Mouse (Mus musculus) hindbrain, embryonic 16.5 days (tissue): ENCODE data around the gene Usp19. TPM values are rescaled to one million over a fixed set of nuclear protein-coding genes. Genes with fewer than 3 reads are reported as not detected.

Experiments used
- ATAC-seq: fragments of 200-750 bp; cut with Nextera tagmentation; 2 replicates; pipeline ENCODE4 v1.8.0; 2017; ENCODE audit warnings: moderate TSS enrichment, moderate library complexity
- H3K27ac ChIP-seq: fragments of 300-500 bp; sonication (generic); 2 replicates; pipeline ENCODE4 v1.5.1; 2014; ENCODE audit warnings: low read depth, mild to moderate bottlenecking, control low read depth, low read length, moderate library complexity
- H3K27me3 ChIP-seq: fragments of 300-500 bp; sonication (generic); replicated peaks from 2 replicates; pipeline ENCODE4 v1.6.1; 2014; ENCODE audit warnings: low read length; ENCODE audit not compliant: control insufficient read depth, insufficient read depth
- H3K36me3 ChIP-seq: fragments of 300-500 bp; sonication (generic); 2 replicates; pipeline ENCODE4 v1.6.1; 2014; ENCODE audit warnings: mild to moderate bottlenecking, low read length, moderate library complexity, mixed read lengths; ENCODE audit not compliant: control insufficient read depth, insufficient read depth
- H3K4me1 ChIP-seq: fragments of 300-500 bp; sonication (generic); 2 replicates; pipeline ENCODE4 v1.6.1; 2014; ENCODE audit warnings: low read depth, low read length; ENCODE audit not compliant: control insufficient read depth, insufficient read depth
- H3K4me2 ChIP-seq: fragments of 300-500 bp; sonication (generic); 2 replicates; pipeline ENCODE4 v1.6.1; 2014; ENCODE audit warnings: mild to moderate bottlenecking, low read length, control low read depth, moderate library complexity
- H3K4me3 ChIP-seq: fragments of 300-500 bp; sonication (generic); 2 replicates; pipeline ENCODE4 v1.5.1; 2014; ENCODE audit warnings: mild to moderate bottlenecking, low read length, control low read depth, moderate library complexity
- H3K9ac ChIP-seq: fragments of 300-500 bp; sonication (generic); 2 replicates; pipeline ENCODE4 v1.6.1; 2014; ENCODE audit warnings: low read depth, mild to moderate bottlenecking, control low read depth, low read length, moderate library complexity
- H3K9me3 ChIP-seq: fragments of 300-500 bp; sonication (generic); 2 replicates; pipeline ENCODE4 v1.6.1; 2014; ENCODE audit warnings: mild to moderate bottlenecking, low read length, moderate library complexity; ENCODE audit not compliant: control insufficient read depth
- WGBS: fragments of 180-500 bp; shearing (Covaris S2); extraction: QIAGEN DNeasy Blood & Tissue Kit; methylation state at CpG from one replicate; pipeline ENCODE4 v1.1.7; 2014; 5-methylcytosine and 5-hydroxymethylcytosine counted together
- polyA plus RNA-seq: library from polyadenylated mRNA; unstranded; fragments of >200 nt; fragmentation: Nextera tagmentation; extraction: Ambion mirVana; gene quantifications from 2 replicates; pipeline ENCODE4 v1.2.1, GENCODE M21; 2015

Gene Usp19
- polyA plus RNA-seq, 1 experiment from 2014 or later = 56.3 TPM

DNA sequence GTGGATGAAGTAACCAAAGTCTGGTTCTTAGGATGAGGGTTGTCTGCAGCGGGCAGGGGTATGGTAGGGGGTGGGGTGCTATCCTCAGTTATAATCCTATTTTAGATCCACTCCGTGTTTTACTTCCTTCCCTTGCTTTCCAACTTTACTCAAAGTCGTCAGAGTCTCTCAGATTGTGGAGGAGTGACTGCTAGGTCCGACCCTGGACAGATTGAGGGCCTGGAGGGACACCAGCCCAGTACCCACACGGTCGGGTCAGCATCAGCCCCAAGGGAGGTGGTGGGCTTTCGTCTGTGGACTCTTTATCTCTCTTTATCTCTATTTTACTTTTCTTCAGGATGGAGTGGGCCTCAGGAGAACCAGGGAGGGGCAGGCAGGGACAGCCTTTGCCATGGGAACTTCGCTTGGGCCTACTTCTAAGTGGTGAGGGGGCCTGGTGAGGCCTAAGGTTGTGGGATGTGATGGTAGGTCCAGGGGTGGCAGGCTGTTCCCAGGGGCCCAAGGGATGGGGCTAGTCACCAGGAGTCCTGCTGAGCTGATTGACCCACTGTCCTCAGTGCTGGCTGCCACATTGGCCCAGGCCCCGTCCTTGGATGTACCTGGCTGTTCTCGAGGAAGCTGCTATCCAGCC, 10.6 kb upstream of the Usp19 start, which contains the start of gene Lamb2:
TSS of gene Lamb2 (plus strand) at position 16 of the 631 bp plus-strand sequence.
- ATAC-seq = peak; percentile 60; the same call in 1 of the 2 replicates
- peak within 1 kb of the TSS; percentile 60 for H3K9ac ChIP-seq
- peak within 1 kb of the TSS; percentile 62 for H3K4me2 ChIP-seq
- no peaks in the 10 kb centered on the region for H3K27me3 ChIP-seq
- no peaks in the 10 kb centered on the region for H3K36me3 ChIP-seq
- H3K4me1 ChIP-seq = peaks cover 16% of the 10 kb centered on the region
- H3K9me3 ChIP-seq = no peaks in the 10 kb centered on the region
- 9% methylated on average over 10 of the region's 10 CpGs for WGBS
- peak within 1 kb of the TSS; percentile 51; the same call in 1 of the 2 replicates for H3K27ac ChIP-seq
- H3K4me3 ChIP-seq = peak within 1 kb of the TSS; percentile 44

DNA sequence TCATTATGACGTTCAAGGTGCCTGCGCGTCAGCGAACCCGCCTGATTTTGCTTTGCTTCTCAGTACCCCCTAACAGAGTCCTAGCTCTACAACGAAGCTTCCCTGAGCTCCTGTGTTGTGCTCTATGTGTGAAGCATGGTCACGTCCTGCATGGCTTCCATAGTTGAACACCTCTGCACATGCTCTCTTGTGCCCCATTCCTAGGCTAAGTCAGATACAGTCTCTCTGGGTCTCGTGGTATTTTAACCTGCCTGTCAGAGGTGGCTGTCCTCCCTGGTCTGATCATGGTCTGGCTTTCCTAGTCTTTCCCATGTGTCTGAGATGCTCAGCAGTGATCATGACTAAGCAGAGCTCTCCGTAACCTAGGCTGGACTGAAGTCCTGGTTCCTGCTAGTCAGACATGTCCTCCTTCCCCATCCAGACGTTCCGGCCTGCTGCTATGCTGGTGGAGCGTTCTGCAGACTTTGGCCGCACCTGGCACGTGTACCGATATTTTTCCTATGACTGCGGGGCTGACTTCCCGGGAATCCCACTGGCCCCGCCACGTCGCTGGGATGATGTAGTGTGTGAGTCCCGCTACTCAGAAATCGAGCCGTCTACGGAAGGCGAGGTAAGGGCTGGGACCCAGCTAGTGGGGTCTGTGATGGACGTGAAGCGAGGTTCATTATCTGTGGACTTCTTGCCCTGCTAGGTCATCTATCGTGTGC, 9.4 kb upstream of the Usp19 start:
- H3K36me3 ChIP-seq = no peaks in the 10 kb centered on the region
- H3K4me2 ChIP-seq = no peak overlapping the region
- H3K9ac ChIP-seq = no peak overlapping the region
- no peaks in the 10 kb centered on the region for H3K9me3 ChIP-seq
- no peak for ATAC-seq
- H3K4me3 ChIP-seq = no peak overlapping the region
- no peaks in the 10 kb centered on the region for H3K27me3 ChIP-seq
- 94% methylated on average over 28 of the region's 28 CpGs for WGBS
- H3K4me1 ChIP-seq = peaks cover 16% of the 10 kb centered on the region
- H3K27ac ChIP-seq = no peak overlapping the region

- H3K9ac ChIP-seq = no peak overlapping the region
- H3K9me3 ChIP-seq = no peaks in the 10 kb centered on the region
- no peak overlapping the region for H3K4me2 ChIP-seq
- no peak overlapping the region for H3K27ac ChIP-seq
- no peaks in the 10 kb centered on the region for H3K27me3 ChIP-seq
- WGBS = 90% methylated on average over 19 of the region's 19 CpGs
- H3K4me3 ChIP-seq = no peak overlapping the region
- H3K4me1 ChIP-seq = peaks cover 16% of the 10 kb centered on the region
- no peak for ATAC-seq
- H3K36me3 ChIP-seq = no peaks in the 10 kb centered on the region
These were observed 8.7 kb upstream of the Usp19 start for GRCm38 (mm10) chr9:108481520-108482210.

- ATAC-seq = no peak
- Histone ChIP-seq H3K9me3 (no peaks in the 10 kb centered on the region), H3K4me2 (no peak overlapping the region), H3K9ac (no peak overlapping the region), H3K36me3 (no peaks in the 10 kb centered on the region), H3K4me1 (peaks cover 16% of the 10 kb centered on the region), H3K27me3 (no peaks in the 10 kb centered on the region), H3K4me3 (no peak overlapping the region), H3K27ac (no peak overlapping the region)
- 95% methylated on average over 18 of the region's 18 CpGs for WGBS
These were observed 7.2 kb upstream of the Usp19 start for GRCm38 (mm10) chr9:108483051-108483790.

DNA sequence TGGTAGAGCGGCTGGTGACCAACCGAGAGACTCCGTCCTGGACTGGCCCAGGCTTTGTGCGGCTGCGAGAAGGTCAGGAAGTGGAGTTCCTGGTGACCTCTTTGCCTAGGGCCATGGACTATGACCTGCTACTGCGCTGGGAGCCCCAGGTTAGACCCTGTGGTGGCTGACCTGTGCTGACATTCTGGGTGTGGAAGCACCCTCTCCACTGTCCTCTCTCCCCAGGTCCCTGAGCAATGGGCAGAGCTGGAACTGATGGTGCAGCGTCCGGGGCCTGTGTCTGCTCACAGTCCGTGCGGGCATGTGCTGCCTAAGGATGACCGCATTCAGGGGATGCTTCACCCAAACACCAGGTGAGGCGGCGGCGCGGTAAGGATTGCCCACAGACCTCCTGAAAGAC, 6.4 kb upstream of the Usp19 start:
- 96% methylated on average over 15 of the region's 15 CpGs for WGBS
- no peaks in the 10 kb centered on the region for H3K27me3 ChIP-seq

DNA sequence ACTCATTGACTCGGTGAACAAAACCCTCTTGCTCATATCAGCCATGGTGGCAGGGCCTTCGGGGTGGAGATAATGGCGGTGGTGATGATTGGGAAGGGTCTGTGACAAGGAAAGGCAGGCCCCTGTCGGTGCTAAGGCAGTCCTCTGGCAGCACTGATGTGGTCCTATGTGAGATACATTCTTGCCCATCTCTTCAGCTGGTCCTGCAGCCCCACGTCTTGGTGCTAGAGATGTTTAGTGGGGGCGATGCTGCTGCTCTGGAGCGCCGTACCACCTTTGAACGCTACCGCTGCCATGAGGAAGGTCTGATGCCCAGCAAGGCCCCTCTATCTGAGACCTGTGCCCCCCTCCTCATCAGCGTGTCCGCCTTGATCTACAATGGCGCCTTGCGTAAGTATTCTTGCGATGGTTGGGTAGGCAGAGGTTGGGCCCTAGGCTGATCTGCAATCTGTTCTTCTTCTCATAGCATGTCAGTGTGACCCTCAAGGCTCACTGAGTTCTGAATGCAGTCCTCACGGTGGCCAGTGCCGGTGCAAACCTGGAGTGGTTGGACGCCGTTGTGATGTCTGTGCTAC, 5.0 kb upstream of the Usp19 start:
- H3K27ac ChIP-seq = no peak overlapping the region
- H3K27me3 ChIP-seq = no peaks in the 10 kb centered on the region
- H3K36me3 ChIP-seq = no peaks in the 10 kb centered on the region
- no peak overlapping the region for H3K4me3 ChIP-seq
- WGBS = 95% methylated on average over 19 of the region's 19 CpGs
- peaks cover 6% of the 10 kb centered on the region; the same call in 1 of the 2 replicates for H3K4me1 ChIP-seq
- H3K4me2 ChIP-seq = no peak overlapping the region
- no peak for ATAC-seq
- no peaks in the 10 kb centered on the region for H3K9me3 ChIP-seq
- no peak overlapping the region for H3K9ac ChIP-seq

More for the DNA sequence above, 6.4 kb upstream of the Usp19 start:
- Histone ChIP-seq H3K9ac (no peak overlapping the region), H3K4me2 (no peak overlapping the region), H3K36me3 (no peaks in the 10 kb centered on the region), H3K4me3 (no peak overlapping the region), H3K4me1 (peaks cover 10% of the 10 kb centered on the region), H3K27ac (no peak overlapping the region), H3K9me3 (no peaks in the 10 kb centered on the region)
- ATAC-seq = no peak

DNA sequence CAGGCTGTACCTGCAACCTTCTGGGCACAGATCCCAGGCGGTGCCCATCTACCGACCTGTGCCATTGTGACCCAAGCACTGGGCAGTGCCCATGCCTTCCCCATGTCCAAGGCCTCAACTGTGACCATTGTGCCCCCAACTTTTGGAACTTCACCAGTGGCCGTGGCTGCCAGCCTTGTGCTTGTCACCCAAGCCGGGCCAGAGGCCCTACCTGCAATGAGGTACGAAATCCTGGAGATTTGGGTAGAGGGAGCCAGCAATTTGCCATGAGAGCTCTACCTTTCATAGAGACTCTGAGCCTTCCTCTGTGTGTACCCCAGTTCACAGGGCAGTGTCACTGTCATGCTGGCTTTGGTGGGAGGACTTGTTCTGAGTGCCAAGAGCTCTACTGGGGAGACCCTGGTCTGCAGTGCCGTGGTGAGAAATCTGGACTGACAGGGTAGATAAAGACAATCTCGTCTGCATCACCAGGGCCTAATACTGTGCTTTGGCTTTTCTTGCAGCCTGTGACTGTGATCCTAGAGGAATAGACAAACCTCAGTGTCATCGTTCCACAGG, 3.4 kb upstream of the Usp19 start:
- Histone ChIP-seq H3K27me3 (no peaks in the 10 kb centered on the region), H3K9ac (no peak overlapping the region), H3K4me2 (no peak overlapping the region), H3K36me3 (no peaks in the 10 kb centered on the region), H3K4me3 (no peak overlapping the region), H3K27ac (no peak overlapping the region), H3K9me3 (no peaks in the 10 kb centered on the region), H3K4me1 (peaks cover 14% of the 10 kb centered on the region)
- 93% methylated on average over 8 of the region's 8 CpGs for WGBS
- no peak for ATAC-seq

DNA sequence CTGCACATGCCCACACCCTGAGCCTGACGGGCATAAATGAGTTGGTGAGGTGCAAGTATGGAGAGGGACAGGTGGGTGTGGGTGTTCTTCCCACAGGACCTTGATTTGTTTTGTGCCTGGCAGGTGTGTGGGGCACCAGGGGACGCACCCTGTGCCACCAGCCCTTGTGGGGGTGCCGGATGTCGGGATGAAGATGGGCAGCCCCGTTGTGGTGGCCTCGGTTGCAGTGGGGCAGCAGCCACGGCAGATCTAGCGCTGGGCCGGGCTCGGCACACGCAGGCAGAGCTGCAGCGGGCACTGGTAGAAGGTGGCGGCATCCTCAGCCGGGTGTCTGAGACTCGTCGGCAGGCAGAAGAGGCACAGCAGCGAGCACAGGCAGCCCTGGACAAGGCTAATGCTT, 2.0 kb upstream of the Usp19 start:
- no peak for ATAC-seq

More for the DNA sequence above, 2.0 kb upstream of the Usp19 start:
- Histone ChIP-seq H3K36me3 (peaks cover 9% of the 10 kb centered on the region), H3K9ac (no peak overlapping the region), H3K4me3 (no peak overlapping the region), H3K9me3 (no peaks in the 10 kb centered on the region), H3K4me2 (no peak overlapping the region), H3K27ac (no peak overlapping the region), H3K27me3 (no peaks in the 10 kb centered on the region), H3K4me1 (peaks cover 19% of the 10 kb centered on the region)
- WGBS = 94% methylated on average over 17 of the region's 17 CpGs
